Mouse (Mus musculus): ENCODE measurements around the gene 1600012H06Rik.
"Not testable (repeated sequence)": the region's sequence is repeated elsewhere in the genome, so short reads cannot be mapped to it uniquely, and the experiment has no call there.

- not testable (repeated sequence) for TF ChIP-seq CTCF (IDR thresholded peaks at IDR 0.05; ENCODE audit: control insufficient read depth, insufficient read depth, low read length); POLR2A (IDR thresholded peaks at IDR 0.05; ENCODE audit: borderline replicate concordance, control insufficient read depth, low read depth, low read length)
Observed at GRCm38 (mm10) chr17:14978362-14979038, 35.5 kb downstream of the 1600012H06Rik start, which contains the start of the genes 9030025P20Rik and Gm3417.
